Mouse (Mus musculus): ENCODE measurements around the gene Rtn1.

Gene Rtn1

GRCm38 (mm10) chr12:72408954-72409353 lies at the start of gene Rtn1:
TSS of gene Rtn1 (minus strand) at chr12:72409054.
- DNase-seq = no peak

GRCm38 (mm10) chr12:72453941-72454340 lies 45.1 kb upstream of the Rtn1 start:
- no peak for DNase-seq

GRCm38 (mm10) chr12:72441839-72442576 lies 33.2 kb upstream of the Rtn1 start, which contains the start of gene Lrrc9:
TSS of gene Lrrc9 (plus strand) at chr12:72441866.
- DNase-seq = peak; percentile 75

- DNase-seq = no peak
Measured at GRCm38 (mm10) chr12:72438961-72439480, 30.2 kb upstream of the Rtn1 start.

GRCm38 (mm10) chr12:72437676-72438341 lies 29.0 kb upstream of the Rtn1 start:
- no peak for DNase-seq

- DNase-seq = peak; percentile 64
Measured at GRCm38 (mm10) chr12:72433241-72433865, 24.5 kb upstream of the Rtn1 start.

- no peak for DNase-seq
Measured at GRCm38 (mm10) chr12:72432209-72432608, 23.4 kb upstream of the Rtn1 start.

- peak; percentile 70 for DNase-seq
Measured at GRCm38 (mm10) chr12:72427722-72428126, 18.9 kb upstream of the Rtn1 start.

GRCm38 (mm10) chr12:72422681-72423080 lies 13.8 kb upstream of the Rtn1 start:
- peak; percentile 21 for DNase-seq

- DNase-seq = no peak
Measured at GRCm38 (mm10) chr12:72417762-72418161, 8.9 kb upstream of the Rtn1 start.

GRCm38 (mm10) chr12:72408111-72408891 lies 553 bp downstream of the Rtn1 start:
- DNase-seq = peak; percentile 59

- no peak for DNase-seq
Measured at GRCm38 (mm10) chr12:72407721-72408110, 1.1 kb downstream of the Rtn1 start.

GRCm38 (mm10) chr12:72407146-72407545 lies 1.7 kb downstream of the Rtn1 start:
- no peak for DNase-seq

GRCm38 (mm10) chr12:72405031-72405430 lies 3.8 kb downstream of the Rtn1 start:
- DNase-seq = no peak

- DNase-seq = no peak
Measured at GRCm38 (mm10) chr12:72393046-72393805, 15.6 kb downstream of the Rtn1 start.

- DNase-seq = no peak
Measured at GRCm38 (mm10) chr12:72390346-72390745, 18.5 kb downstream of the Rtn1 start.

- DNase-seq = no peak
Measured at GRCm38 (mm10) chr12:72389377-72390103, 19.3 kb downstream of the Rtn1 start.

GRCm38 (mm10) chr12:72388835-72389234 lies 20.0 kb downstream of the Rtn1 start:
- DNase-seq = no peak

- DNase-seq = no peak
Measured at GRCm38 (mm10) chr12:72388135-72388534, 20.7 kb downstream of the Rtn1 start.

GRCm38 (mm10) chr12:72376309-72376708 lies 32.5 kb downstream of the Rtn1 start:
- no peak for DNase-seq

- no peak for DNase-seq
Measured at GRCm38 (mm10) chr12:72374823-72375225, 34.0 kb downstream of the Rtn1 start.

Measured in lung, postnatal 10 days (tissue).